Mouse (Mus musculus) hindbrain, embryonic 12.5 days (tissue): ENCODE data around the gene Ddx25. TPM values are rescaled to one million over a fixed set of nuclear protein-coding genes. Genes with fewer than 3 reads are reported as not detected.
A peak's percentile ranks its signal among the peaks of the same experiment; 100 is the strongest.

Experiments used
- ATAC-seq: fragments of 200-750 bp; cut with Nextera tagmentation; 2 replicates; pipeline ENCODE4 v1.8.0; 2017; ENCODE audit warnings: moderate TSS enrichment; ENCODE audit not compliant: low FRiP score
- H3K27ac ChIP-seq: fragments of 300-500 bp; sonication (generic); 2 replicates; pipeline ENCODE4 v1.5.1; 2016; ENCODE audit warnings: mild to moderate bottlenecking
- H3K27me3 ChIP-seq: fragments of 300-500 bp; sonication (generic); 2 replicates; pipeline ENCODE4 v1.6.1; 2016; ENCODE audit warnings: mild to moderate bottlenecking
- H3K36me3 ChIP-seq: fragments of 300-500 bp; sonication (generic); 2 replicates; pipeline ENCODE4 v1.6.1; 2016; ENCODE audit warnings: mild to moderate bottlenecking
- H3K4me1 ChIP-seq: fragments of 300-500 bp; sonication (generic); 2 replicates; pipeline ENCODE4 v1.6.1; 2016
- H3K4me2 ChIP-seq: fragments of 300-500 bp; sonication (generic); replicated peaks from 2 replicates; pipeline ENCODE4 v1.6.1; 2016; ENCODE audit warnings: mild to moderate bottlenecking
- H3K4me3 ChIP-seq: fragments of 300-500 bp; sonication (generic); 2 replicates; pipeline ENCODE4 v1.5.1; 2016; ENCODE audit warnings: mild to moderate bottlenecking
- H3K9ac ChIP-seq: fragments of 300-500 bp; sonication (generic); 2 replicates; pipeline ENCODE4 v1.6.1; 2016; ENCODE audit warnings: mild to moderate bottlenecking, moderate library complexity
- H3K9me3 ChIP-seq: fragments of 300-500 bp; sonication (generic); replicated peaks from 2 replicates; pipeline ENCODE4 v1.6.1; 2016; ENCODE audit warnings: mild to moderate bottlenecking
- WGBS: fragments of 180-500 bp; shearing (Covaris S2); methylation state at CpG from one replicate; pipeline ENCODE4 v1.1.7; 2016; 5-methylcytosine and 5-hydroxymethylcytosine counted together
- polyA plus RNA-seq: library from polyadenylated mRNA; unstranded; fragments of >200 nt; fragmentation: Nextera tagmentation; extraction: Ambion mirVana; gene quantifications from 2 replicates; pipeline ENCODE4 v1.2.1, GENCODE M21; 2016

The Ddx25 gene
- polyA plus RNA-seq, 1 experiment from 2014 or later, result 11.5 TPM

- H3K27ac ChIP-seq, result no peak overlapping the region
- no peak for ATAC-seq
- no peaks in the 10 kb centered on the region for H3K9me3 ChIP-seq
- 76% methylated on average over 4 of the region's 4 CpGs for WGBS
- 0 out of 2 replicates have a peak, but pooled peaks cover 7% of the 10 kb centered on the region for H3K4me1 ChIP-seq
- no peaks in the 10 kb centered on the region for H3K36me3 ChIP-seq
- H3K27me3 ChIP-seq, result peaks cover 6% of the 10 kb centered on the region; the same call in 1 of the 2 replicates
- H3K4me2 ChIP-seq, result no peak overlapping the region
- no peak overlapping the region for H3K4me3 ChIP-seq
- no peak overlapping the region for H3K9ac ChIP-seq
These were observed 22.5 kb downstream of the Ddx25 start for GRCm38 (mm10) chr9:35535876-35536275.

GRCm38 (mm10) chr9:35535110-35535509 is 23.2 kb downstream of the Ddx25 start:
- Histone ChIP-seq H3K27me3 (peaks cover 4% of the 10 kb centered on the region; the same call in 1 of the 2 replicates), H3K9ac (no peak overlapping the region), H3K4me2 (no peak overlapping the region), H3K36me3 (no peaks in the 10 kb centered on the region), H3K4me1 (0 out of 2 replicates have a peak, but pooled peaks cover 7% of the 10 kb centered on the region), H3K9me3 (no peaks in the 10 kb centered on the region), H3K27ac (no peak overlapping the region), H3K4me3 (no peak overlapping the region)
- WGBS, result 5% methylated on average over 2 of the region's 2 CpGs
- peak; percentile 89 for ATAC-seq

GRCm38 (mm10) chr9:35533266-35533665 is 25.1 kb downstream of the Ddx25 start:
- Histone ChIP-seq H3K9me3 (no peaks in the 10 kb centered on the region), H3K4me2 (no peak overlapping the region), H3K9ac (no peak overlapping the region), H3K4me3 (no peak overlapping the region), H3K27me3 (peaks cover 4% of the 10 kb centered on the region; the same call in 1 of the 2 replicates), H3K27ac (no peak overlapping the region), H3K36me3 (no peaks in the 10 kb centered on the region), H3K4me1 (peaks cover 8% of the 10 kb centered on the region; the same call in 1 of the 2 replicates)
- WGBS, result 77% methylated on average over 9 of the region's 9 CpGs
- no peak for ATAC-seq

GRCm38 (mm10) chr9:35529796-35530195 is 28.5 kb downstream of the Ddx25 start:
- no peak overlapping the region for H3K4me2 ChIP-seq
- H3K27ac ChIP-seq, result no peak overlapping the region
- H3K4me3 ChIP-seq, result no peak overlapping the region
- ATAC-seq, result no peak
- H3K4me1 ChIP-seq, result peaks cover 4% of the 10 kb centered on the region; the same call in 1 of the 2 replicates
- no peaks in the 10 kb centered on the region for H3K36me3 ChIP-seq
- no peaks in the 10 kb centered on the region for H3K9me3 ChIP-seq
- 16% methylated on average over 1 of the region's 1 CpGs for WGBS
- H3K27me3 ChIP-seq, result peaks cover 4% of the 10 kb centered on the region; the same call in 1 of the 2 replicates
- H3K9ac ChIP-seq, result no peak overlapping the region

- H3K9me3 ChIP-seq, result no peaks in the 10 kb centered on the region
- whole genome bisulfite sequencing, result 65% methylated on average over 3 of the region's 3 CpGs
- H3K4me3 ChIP-seq, result no peak overlapping the region
- H3K27ac ChIP-seq, result no peak overlapping the region
- H3K4me2 ChIP-seq, result no peak overlapping the region
- H3K4me1 ChIP-seq, result peaks cover 4% of the 10 kb centered on the region
- no peaks in the 10 kb centered on the region for H3K36me3 ChIP-seq
- no peak overlapping the region for H3K9ac ChIP-seq
- H3K27me3 ChIP-seq, result peaks cover 4% of the 10 kb centered on the region; the same call in 1 of the 2 replicates
- ATAC-seq, result no peak
These were observed 29.2 kb downstream of the Ddx25 start for GRCm38 (mm10) chr9:35529141-35529540.

- Histone ChIP-seq H3K36me3 (no peaks in the 10 kb centered on the region), H3K9me3 (no peaks in the 10 kb centered on the region), H3K4me3 (no peak overlapping the region), H3K4me1 (peaks cover 11% of the 10 kb centered on the region), H3K27me3 (no peaks in the 10 kb centered on the region), H3K27ac (no peak overlapping the region; the same call in 1 of the 2 replicates), H3K4me2 (peak overlapping the region; percentile 11; the same call in 1 of the 2 replicates), H3K9ac (no peak overlapping the region)
- WGBS, result 20% methylated on average over 7 of the region's 7 CpGs
- ATAC-seq, result peak; percentile 74
These were observed 34.4 kb downstream of the Ddx25 start for GRCm38 (mm10) chr9:35523941-35524411.

- H3K27ac ChIP-seq, result no peak overlapping the region
These were observed 34.8 kb downstream of the Ddx25 start for GRCm38 (mm10) chr9:35523541-35523940.

GRCm38 (mm10) chr9:35522821-35523515 is 35.4 kb downstream of the Ddx25 start:
- Histone ChIP-seq H3K9ac (no peak overlapping the region), H3K27me3 (no peaks in the 10 kb centered on the region), H3K4me1 (peaks cover 11% of the 10 kb centered on the region), H3K9me3 (no peaks in the 10 kb centered on the region), H3K4me2 (no peak overlapping the region), H3K36me3 (no peaks in the 10 kb centered on the region), H3K27ac (no peak overlapping the region), H3K4me3 (no peak overlapping the region)
- no peak for ATAC-seq
- 72% methylated on average over 1 of the region's 1 CpGs for WGBS

More at GRCm38 (mm10) chr9:35523541-35523940, 34.8 kb downstream of the Ddx25 start:
- Histone ChIP-seq H3K27me3 (no peaks in the 10 kb centered on the region), H3K9me3 (no peaks in the 10 kb centered on the region), H3K9ac (no peak overlapping the region), H3K4me1 (peaks cover 11% of the 10 kb centered on the region), H3K36me3 (no peaks in the 10 kb centered on the region), H3K4me2 (no peak overlapping the region), H3K4me3 (no peak overlapping the region)
- ATAC-seq, result peak; percentile 58
- WGBS, result 11% methylated on average over 5 of the region's 5 CpGs

- no peak for ATAC-seq
- Histone ChIP-seq H3K36me3 (no peaks in the 10 kb centered on the region), H3K27me3 (no peaks in the 10 kb centered on the region), H3K27ac (no peak overlapping the region), H3K4me2 (no peak overlapping the region), H3K4me1 (peaks cover 11% of the 10 kb centered on the region), H3K4me3 (no peak overlapping the region), H3K9me3 (no peaks in the 10 kb centered on the region), H3K9ac (no peak overlapping the region)
- 75% methylated on average over 2 of the region's 2 CpGs for WGBS
These were observed 36.1 kb downstream of the Ddx25 start for GRCm38 (mm10) chr9:35522241-35522640.

GRCm38 (mm10) chr9:35520631-35521348 is 37.5 kb downstream of the Ddx25 start:
- no peak for ATAC-seq
- no peaks in the 10 kb centered on the region for H3K27me3 ChIP-seq

GRCm38 (mm10) chr9:35518169-35518568 is 40.2 kb downstream of the Ddx25 start, which contains the start of gene Gm1113:
Gm1113 (minus strand) TSS chr9:35518269.
- whole genome bisulfite sequencing, result 79% methylated on average over 3 of the region's 3 CpGs
- H3K9ac ChIP-seq, result no peak within 1 kb of the TSS
- H3K4me1 ChIP-seq, result peaks cover 1% of the 10 kb centered on the region; the same call in 1 of the 2 replicates
- no peak within 1 kb of the TSS for H3K4me2 ChIP-seq
- no peaks in the 10 kb centered on the region for H3K9me3 ChIP-seq
- no peak within 1 kb of the TSS for H3K4me3 ChIP-seq
- H3K27me3 ChIP-seq, result peaks cover 3% of the 10 kb centered on the region; the same call in 1 of the 2 replicates
- ATAC-seq, result no peak
- no peak within 1 kb of the TSS for H3K27ac ChIP-seq
- no peaks in the 10 kb centered on the region for H3K36me3 ChIP-seq

More at GRCm38 (mm10) chr9:35520631-35521348, 37.5 kb downstream of the Ddx25 start:
- Histone ChIP-seq H3K4me3 (no peak overlapping the region), H3K36me3 (no peaks in the 10 kb centered on the region), H3K9me3 (no peaks in the 10 kb centered on the region), H3K27ac (no peak overlapping the region), H3K4me1 (peaks cover 11% of the 10 kb centered on the region), H3K9ac (no peak overlapping the region), H3K4me2 (no peak overlapping the region)
- WGBS, result 81% methylated on average over 6 of the region's 6 CpGs

- H3K4me2 ChIP-seq, result no peak overlapping the region
- 94% methylated on average over 16 of the region's 16 CpGs for WGBS
- no peak overlapping the region for H3K9ac ChIP-seq
- H3K4me3 ChIP-seq, result no peak overlapping the region
- H3K4me1 ChIP-seq, result no peaks in the 10 kb centered on the region
- no peak for ATAC-seq
- H3K9me3 ChIP-seq, result no peaks in the 10 kb centered on the region
- no peak overlapping the region for H3K27ac ChIP-seq
- H3K36me3 ChIP-seq, result no peaks in the 10 kb centered on the region
- H3K27me3 ChIP-seq, result peaks cover 3% of the 10 kb centered on the region
These were observed 41.6 kb downstream of the Ddx25 start for GRCm38 (mm10) chr9:35516711-35517110.
